Mouse (Mus musculus) heart, adult 18-20 months (tissue): ENCODE measurements at regions not wholly inside any gene's neighbourhood (a gene's known extent, or its start where the extent isn't known, plus 50 kb on each side); places are given as distances from the start of the nearest gene placed in this dataset.

Experiments
- DNase-seq, 2 experiments: peaks; one replicate each; pipeline ENCODE4 v3.0.0; 2021 to 2022; ENCODE audit warnings: mixed read lengths in 1 of 2

DNA sequence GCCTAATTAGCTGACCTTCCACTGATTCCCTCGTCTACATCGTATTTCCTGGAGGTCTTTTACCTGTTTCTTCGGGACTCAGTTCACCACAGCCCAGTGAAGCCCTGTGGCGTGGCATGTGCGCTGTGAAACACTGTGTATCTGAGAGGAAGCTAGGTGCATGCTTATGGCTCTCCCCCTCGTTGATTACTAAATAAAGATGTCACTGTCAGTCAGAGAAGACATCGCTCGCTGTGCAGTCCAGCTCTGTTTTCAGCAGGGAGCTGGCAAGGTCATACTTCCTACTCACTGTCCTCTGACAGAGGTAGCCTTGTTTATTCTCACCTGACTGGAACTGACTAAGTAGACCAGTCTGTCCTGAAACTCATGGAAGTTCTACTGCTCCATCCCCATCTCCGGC lies 68.7 kb upstream of the Adrb1 start:
- DNase-seq, result no peak

DNA sequence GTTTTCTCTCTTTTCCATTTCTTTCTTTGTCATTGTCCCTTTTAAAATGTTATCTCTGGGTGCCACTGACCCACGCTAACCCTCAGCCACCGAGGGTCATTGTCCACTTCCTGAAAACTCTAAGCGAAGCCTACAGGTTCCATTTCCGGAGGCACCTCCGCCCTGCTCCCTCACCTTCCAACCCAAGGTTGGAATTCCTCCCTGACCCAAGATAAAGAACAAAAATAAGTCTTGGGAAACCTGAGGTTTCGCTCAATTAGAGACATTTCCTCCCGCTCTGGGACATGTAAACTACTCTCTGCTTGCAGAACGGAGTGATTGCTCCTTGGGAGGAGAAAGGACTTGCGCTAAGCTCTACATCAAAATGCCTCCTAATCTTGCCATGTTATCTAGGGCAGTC lies 66.7 kb upstream of the Adrb1 start:
- no peak for DNase-seq

DNA sequence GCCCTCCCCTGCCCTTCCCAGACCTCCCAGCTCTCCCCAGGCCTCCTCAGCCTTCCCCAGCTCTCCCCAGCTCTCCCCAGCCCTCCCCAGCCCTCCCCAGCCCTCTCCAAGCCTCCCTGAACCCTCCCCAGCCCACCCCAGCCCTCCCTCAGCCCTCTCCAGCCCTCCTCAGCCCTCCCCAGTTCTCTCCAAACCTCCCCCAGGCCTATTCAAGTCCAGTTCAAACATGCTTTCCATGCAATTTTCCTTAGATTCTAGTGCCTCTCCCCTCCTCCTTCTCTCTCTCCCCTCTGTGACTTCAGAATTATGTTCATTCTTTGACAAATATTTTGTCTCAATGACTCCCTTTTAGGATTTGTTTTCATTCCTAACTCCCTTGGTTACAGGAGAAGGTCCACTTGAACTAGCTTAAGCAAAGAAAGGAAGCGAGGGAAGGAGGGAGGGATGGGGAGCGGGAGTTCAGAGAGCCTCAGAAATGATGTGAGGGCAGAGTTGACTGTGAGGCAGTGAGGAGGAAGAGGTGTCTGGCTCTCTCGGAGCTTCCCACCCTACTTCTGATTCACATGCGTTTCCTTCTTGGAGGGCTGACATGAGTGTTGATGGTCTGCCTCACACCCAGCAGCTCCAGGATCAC lies 61.3 kb upstream of the Adrb1 start:
- no peak for DNase-seq

DNA sequence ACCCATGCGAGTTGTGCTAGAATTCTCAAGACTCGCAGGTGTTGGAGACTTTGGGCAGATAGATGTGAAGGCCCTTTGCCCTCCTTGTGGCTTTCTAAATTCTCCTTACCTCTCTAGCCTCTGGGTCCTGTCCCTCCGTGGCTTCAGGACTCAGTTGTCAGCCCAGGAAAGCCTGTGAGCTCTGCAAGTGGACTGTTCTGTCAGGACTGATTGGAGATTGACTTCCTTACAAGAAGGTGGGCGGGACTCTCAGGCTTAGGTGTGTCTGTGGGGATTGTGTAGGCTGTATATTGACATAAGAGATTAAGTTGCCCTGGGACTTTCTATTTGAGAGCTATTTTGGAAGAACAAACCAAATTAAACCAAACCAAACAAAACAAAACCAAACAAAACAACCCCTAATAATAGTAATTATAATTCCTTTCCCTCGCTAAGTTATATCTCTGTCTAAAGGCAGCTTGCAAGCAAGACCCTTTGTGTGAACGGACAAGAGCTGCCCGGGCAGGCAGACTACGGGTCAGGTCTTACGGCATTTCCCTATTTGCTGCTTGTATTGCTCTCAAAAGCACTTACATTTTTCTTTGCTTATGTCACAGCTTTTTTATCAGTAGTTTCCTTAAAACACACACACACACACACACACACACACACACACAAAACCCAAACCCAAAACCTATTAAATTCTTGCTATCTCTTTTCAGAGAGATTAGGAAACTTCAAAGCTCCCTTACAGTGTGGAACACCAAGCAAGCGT lies 58.3 kb upstream of the Adrb1 start:
- no peak for DNase-seq

DNA sequence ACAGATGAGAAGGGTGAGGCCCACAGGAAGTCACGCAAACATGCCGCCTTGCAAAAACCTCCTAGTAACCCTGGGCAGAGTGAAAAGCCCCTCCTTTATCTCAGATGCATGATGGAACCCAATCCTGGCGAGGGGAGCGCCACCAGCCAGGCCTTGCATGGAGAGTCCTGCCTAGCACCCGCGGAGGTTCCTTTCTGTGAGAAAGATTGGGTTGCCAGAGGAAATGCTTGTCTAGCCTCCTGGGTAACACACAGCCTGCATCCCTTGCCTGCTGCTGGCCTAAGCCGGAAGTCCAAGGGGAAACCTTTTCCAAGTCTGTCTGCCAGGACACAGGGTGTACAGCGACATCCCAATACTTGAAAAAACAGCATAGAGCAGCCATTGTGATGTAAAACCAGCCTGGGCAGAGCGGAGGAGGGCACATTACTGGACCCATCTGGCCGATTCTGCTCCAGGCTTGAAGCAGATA lies 57.7 kb upstream of the Adrb1 start:
- DNase-seq, result peak in 1 of 2 experiments; percentile 38

DNA sequence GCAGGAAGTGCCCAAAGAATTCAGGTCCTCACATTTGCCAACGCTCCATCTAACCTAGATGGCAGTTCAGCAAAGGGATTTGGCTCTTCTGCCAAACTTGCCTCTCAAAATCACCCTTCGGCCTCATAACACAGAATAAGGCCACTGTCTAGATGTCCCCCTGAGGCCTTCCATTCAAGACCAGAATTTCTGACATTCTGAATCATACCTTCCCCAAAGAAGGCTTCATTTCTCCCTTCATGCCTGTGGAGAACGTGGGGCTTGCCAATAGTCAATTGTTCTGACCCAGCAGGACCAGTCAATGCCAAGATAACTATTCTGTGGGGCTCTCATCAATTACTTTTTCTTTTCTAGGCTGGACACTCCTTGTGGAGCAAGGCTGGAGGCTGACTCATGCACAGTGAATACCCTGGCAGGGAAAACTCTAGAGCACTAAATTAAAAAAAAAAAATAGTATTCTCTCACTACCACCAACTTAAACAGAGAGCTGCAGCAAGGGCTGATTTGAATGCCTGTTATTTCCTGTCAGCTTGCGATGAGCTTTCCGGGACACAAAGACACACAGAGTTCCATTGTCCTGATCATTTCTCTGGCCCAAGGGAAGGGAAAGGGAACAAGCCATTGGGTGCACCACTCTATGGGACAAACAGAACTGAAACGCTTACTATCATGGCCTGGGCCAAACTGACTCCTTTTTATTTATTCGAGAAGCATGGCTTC lies 56.9 kb upstream of the Adrb1 start:
- no peak for DNase-seq

DNA sequence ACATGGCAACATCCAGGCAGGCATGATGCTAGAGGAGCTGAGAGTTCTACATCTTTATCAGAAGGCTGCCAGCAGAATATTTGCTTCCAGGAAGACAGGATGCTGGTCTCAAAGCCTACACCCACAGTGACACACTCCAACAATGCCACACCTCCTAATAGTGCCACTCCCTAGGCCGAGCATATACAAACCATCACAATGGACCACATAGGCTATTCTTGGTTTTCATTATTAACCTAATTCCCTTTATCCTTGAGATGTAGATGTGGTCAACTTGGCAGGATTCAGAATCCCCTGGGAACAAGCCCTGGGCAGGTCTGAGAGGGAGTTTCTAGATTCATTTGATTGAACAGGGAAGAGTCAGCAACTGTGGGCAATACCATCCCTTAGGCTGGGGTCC lies 56.0 kb upstream of the Adrb1 start:
- DNase-seq, result no peak

DNA sequence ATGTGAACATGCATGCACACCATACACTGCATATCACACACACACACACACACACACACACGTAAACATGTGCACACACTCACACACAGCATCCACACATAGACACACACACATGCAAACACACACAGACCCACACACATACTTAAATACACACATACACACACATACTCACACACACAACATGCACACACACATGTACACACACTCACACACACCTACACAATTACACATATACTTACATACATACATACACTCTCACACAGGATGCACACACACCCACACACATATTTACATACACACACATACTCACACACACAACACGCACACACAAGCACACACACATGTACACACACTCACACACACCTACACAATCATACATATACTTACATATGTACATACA lies 54.1 kb upstream of the Adrb1 start:
- DNase-seq, result no peak

DNA sequence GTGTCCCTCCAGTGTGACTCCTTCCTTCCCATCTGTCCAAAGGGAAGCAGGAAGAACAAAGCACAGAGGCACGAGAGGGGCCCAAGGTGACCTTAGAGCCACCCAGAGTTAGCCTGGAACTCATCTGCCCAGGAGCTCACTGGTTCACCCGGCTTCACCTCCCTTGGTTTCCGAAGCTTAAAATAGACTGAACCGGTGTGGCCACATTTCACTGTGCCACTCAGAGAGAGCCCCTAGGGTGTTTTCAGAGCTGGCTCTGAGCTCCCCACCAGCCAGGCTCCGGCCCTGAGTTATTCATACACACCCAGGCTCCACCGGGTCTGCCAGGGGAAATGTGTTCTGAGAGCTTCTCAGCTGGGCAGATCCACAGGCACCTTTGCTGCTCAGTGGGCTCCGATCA lies 53.0 kb upstream of the Adrb1 start:
- DNase-seq, result peak; percentile 46 to 56

DNA sequence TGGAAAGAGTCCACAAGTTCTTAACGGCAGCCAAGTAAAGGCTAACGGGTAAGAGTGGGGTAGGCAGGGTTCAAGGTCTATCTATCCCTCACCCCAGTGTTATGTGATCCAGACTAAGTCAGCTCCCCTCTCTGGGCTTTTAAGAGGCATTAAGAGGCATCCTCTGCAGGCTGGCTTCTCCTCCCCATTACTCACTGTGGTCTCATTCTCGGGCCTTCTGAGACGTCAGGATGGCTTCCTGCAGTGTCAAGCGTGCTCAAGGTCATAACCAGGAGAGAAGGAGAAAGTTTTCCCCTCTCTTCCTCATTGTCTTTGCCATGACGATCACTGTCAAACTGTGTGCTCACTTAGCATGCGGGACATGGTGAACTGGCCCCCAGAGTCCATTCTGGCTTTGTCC lies 52.5 kb upstream of the Adrb1 start:
- DNase-seq, result no peak
